Mouse (Mus musculus) heart, postnatal 25 days (tissue): ENCODE data around the gene Ttll13. TPM values are rescaled to one million over a fixed set of nuclear protein-coding genes. Genes with fewer than 3 reads are reported as not detected.

ENCODE experiments used
- DNase-seq: peaks from one replicate; pipeline ENCODE4 v3.0.0; 2022; ENCODE audit warnings: low spot score
- intact Hi-C: fragments of 180-260 bp; cut with DNase I; formaldehyde crosslinking; loops from one replicate; pipeline ENCODE4 v1.15.1; 2025
- total RNA-seq, 2 experiments: library from RNA; stranded (reverse); gene quantifications; 2 replicates each; pipeline ENCODE4 v1.2.3; 2021

Ttll13 gene
- total RNA-seq, 2 experiments from 2014 or later, result 0.28 to 0.52 TPM

DNA sequence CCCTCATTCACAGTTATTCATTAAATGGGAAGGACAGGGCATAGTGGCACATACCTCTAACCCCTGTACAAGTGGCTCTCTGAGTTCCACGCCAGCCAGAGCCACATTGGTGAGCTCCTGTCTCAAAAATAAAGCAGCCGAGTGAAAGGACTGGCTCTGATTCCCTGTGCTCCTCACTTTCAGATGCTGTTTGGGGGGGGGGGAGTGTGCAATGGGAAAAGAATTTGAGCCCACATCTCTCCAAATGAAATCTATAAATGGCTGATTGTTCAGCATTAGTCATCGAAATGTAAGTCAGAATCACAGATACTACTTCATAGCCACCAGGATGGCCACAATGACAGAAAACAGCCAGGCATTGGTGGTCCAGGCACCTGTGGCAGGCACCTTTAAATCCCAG is 50.9 kb downstream of the Ttll13 start:
- intact Hi-C loops, result loop anchor here (2.0 kb wide), 1 partner anchor 28 kb away; the partner anchor contains the start of gene Rccd1

DNA sequence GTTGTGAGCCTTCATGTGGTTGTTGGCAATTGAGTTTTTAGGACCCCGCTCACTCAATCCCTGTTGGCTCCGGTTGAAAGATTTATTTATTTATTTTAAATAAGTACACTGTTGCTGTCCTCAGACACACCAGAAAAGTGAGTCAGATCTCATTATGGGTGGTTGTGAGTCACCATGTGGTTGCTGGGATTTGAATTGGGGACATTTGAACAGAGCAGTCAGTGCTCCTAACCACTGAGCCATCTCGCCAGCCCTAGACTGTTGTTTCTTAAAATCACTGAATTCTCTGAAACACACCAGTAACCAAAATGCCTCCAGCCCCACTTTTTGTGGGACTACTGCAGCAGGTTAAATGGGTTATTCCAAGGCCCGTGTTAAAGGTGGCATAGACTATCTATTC is 52.6 kb downstream of the Ttll13 start:
- intact Hi-C loops, result no loop called here
- DNase-seq, result no peak

More for the DNA sequence above, 50.9 kb downstream of the Ttll13 start:
- DNase-seq, result no peak

DNA sequence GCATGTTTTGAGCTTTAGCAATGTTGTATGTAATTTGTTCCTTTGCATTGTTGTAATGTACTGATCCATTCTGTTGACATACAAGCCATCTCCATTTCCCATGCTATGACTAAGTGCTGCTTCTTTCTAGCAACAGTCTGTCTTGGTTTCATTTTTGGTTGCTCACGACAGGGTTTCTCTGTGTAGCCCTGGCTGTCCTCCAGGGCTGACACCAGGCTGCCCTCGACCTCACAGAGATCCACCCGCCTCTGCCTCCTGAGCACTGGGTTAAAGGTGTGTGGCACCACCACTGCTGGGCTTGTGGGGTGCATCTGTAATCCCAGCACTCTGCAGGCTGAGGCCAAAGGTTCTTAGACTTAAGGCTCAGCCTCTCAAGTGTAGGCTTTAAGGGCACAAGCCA is 53.4 kb downstream of the Ttll13 start:
- no peak for DNase-seq
- intact Hi-C loops, result no loop called here

DNA sequence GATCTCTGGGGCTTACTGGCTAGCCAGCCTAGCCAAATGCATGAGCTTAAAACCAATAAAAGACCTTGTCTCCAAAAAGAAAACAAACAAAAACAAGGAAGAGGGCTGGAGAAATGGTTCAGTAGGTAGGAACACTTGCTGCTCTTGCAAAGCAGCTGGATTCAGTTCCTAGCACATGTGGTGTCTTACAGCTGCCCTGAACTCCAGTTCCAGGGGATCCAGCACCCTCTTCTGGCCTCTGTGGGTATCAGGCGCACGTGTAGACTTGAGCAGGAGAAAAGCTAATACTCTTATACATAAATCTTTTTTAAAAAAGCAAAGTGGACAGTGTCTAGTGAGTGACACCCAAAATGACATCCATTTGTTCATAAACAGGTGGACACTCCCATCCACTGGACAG is 55.3 kb downstream of the Ttll13 start:
- no peak for DNase-seq
- intact Hi-C loops, result no loop called here

DNA sequence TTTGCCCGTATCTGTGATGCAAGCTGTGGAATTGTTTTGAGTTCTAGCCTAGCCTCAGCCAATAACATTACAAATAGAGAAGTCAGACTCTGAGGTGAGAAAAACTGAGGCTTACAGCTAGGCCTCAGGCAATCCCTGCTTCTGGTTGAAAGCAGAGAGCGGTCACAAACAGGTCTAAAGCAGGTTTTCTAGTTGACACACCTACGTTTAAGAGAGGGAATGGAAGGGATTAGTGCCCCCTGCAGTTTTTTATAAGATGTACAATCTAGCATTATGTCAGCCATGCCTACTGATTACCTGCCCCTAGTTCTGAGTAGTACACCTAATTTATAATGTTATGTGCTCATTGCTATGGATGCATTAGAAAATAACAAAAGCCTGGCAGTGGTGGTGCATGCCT is 61.6 kb downstream of the Ttll13 start:
- DNase-seq, result no peak
- intact Hi-C loops, result no loop called here

Other genes starting within 250 kb of the Ttll13 start
- 10 to 100 TPM; 27.7 to 29.9 TPM for gene Zfp710, start 221.6 kb upstream of the Ttll13 start, total RNA-seq
- gene Idh2, start 131.0 kb upstream of the Ttll13 start, total RNA-seq, result 1,000 to 10,000 TPM; 1,585 to 1,668 TPM
- gene Sema4b, start 59.5 kb upstream of the Ttll13 start, total RNA-seq, result 10 to 100 TPM; 11.0 to 12.7 TPM
- gene Cib1, start 13.6 kb upstream of the Ttll13 start, total RNA-seq, result 10 to 100 TPM; 14.1 to 18.0 TPM
- 1 to 10 TPM; 1.4 to 1.8 TPM for gene Gdpgp1, start 13.5 kb upstream of the Ttll13 start, total RNA-seq
- gene Ngrn, start 14.8 kb downstream of the Ttll13 start, total RNA-seq, result 10 to 100 TPM; 25.1 to 27.1 TPM
- gene Vps33b, start 23.3 kb downstream of the Ttll13 start, total RNA-seq, result 1 to 10 TPM; 5.8 to 6.1 TPM
- 1 to 10 TPM; 2.9 to 3.7 TPM for gene Prc1, start 48.1 kb downstream of the Ttll13 start, total RNA-seq
- gene Rccd1, start 78.1 kb downstream of the Ttll13 start, total RNA-seq, result 1 to 10 TPM; 6.1 to 6.7 TPM
- gene Unc45a, start 94.6 kb downstream of the Ttll13 start, total RNA-seq, result 10 to 100 TPM; 13.5 to 15.8 TPM
- gene Hddc3, start 96.7 kb downstream of the Ttll13 start, total RNA-seq, result 10 to 100 TPM; 35.2 to 38.9 TPM
- 10 to 100 TPM; 67.2 to 67.5 TPM for gene Man2a2, start 125.0 kb downstream of the Ttll13 start, total RNA-seq
- 10 to 100 TPM; 11.9 to 13.6 TPM for gene Fes, start 141.6 kb downstream of the Ttll13 start, total RNA-seq
- gene Furin, start 159.1 kb downstream of the Ttll13 start, total RNA-seq, result 100 to 1,000 TPM; 106 to 118 TPM